Mouse (Mus musculus): ENCODE results near the gene Gm7544.
"Not testable (repeated sequence)": the region's sequence is repeated elsewhere in the genome, so short reads cannot be mapped to it uniquely, and the experiment has no call there.

Gene Gm7544

GRCm38 (mm10) chr1:82930558-82930957 lies 25.3 kb downstream of the Gm7544 start:
- DNase-seq (ENCODE audit: extremely low read depth, insufficient read length, low spot score) = not testable (repeated sequence)

- no peak for DNase-seq (ENCODE audit: extremely low read depth, insufficient read length, low spot score)
These were observed 31.2 kb downstream of the Gm7544 start, which contains the start of gene A030014E15Rik for GRCm38 (mm10) chr1:82924650-82925049. Gene A030014E15Rik (plus strand): TSS chr1:82924917.

GRCm38 (mm10) chr1:82913434-82913833 lies 42.4 kb downstream of the Gm7544 start:
- DNase-seq (ENCODE audit: extremely low read depth, insufficient read length, low spot score) = peak; percentile 33

GRCm38 (mm10) chr1:82913025-82913424 lies 42.8 kb downstream of the Gm7544 start, which contains the start of gene A030005L19Rik:
Gene A030005L19Rik (plus strand): TSS chr1:82913325.
- DNase-seq (ENCODE audit: extremely low read depth, insufficient read length, low spot score) = no peak

- no peak for DNase-seq (ENCODE audit: extremely low read depth, insufficient read length, low spot score)
These were observed 49.9 kb downstream of the Gm7544 start for GRCm38 (mm10) chr1:82905886-82906285.

Measured in 3134 (cell line).